Mouse (Mus musculus) ES-E14 (cell line): ENCODE measurements at regions not wholly inside any gene's neighbourhood (a gene's known extent, or its start where the extent isn't known, plus 50 kb on each side); places are given as distances from the start of the nearest gene placed in this dataset.

Experiments
- DNase-seq: peaks from one replicate; pipeline ENCODE4 v3.0.0-alpha.2; 2013; ENCODE audit warnings: low read depth, low spot score
- H3K27ac ChIP-seq: 2 replicates; pipeline ENCODE4 v1.5.1; 2012; ENCODE audit warnings: low read depth, mild to moderate bottlenecking, low read length, moderate library complexity, mixed read lengths; ENCODE audit not compliant: poor library complexity, insufficient read depth, severe bottlenecking
- H3K36me3 ChIP-seq: 2 replicates; pipeline ENCODE4 v1.6.1; 2012; ENCODE audit warnings: mild to moderate bottlenecking, low read length, moderate library complexity, mixed read lengths; ENCODE audit not compliant: control insufficient read depth, poor library complexity, insufficient read depth, severe bottlenecking
- H3K4me1 ChIP-seq, 2 experiments: fragments of 150-350 bp in 1 of 2; sonication (generic) in 1 of 2; 2 replicates each; pipeline ENCODE4 v1.6.1; 2012; ENCODE audit warnings: low read length in 2 of 2, mild to moderate bottlenecking in 1 of 2, mixed read lengths in 1 of 2; ENCODE audit not compliant: control insufficient read depth in 2 of 2, insufficient read depth in 2 of 2, poor library complexity in 1 of 2
- H3K4me3 ChIP-seq, 2 experiments: fragments of 150-350 bp in 1 of 2; sonication (generic) in 1 of 2; 2 replicates each; pipeline ENCODE4 v1.5.1; 2012; ENCODE audit warnings: low read length in 2 of 2, low read depth in 1 of 2, mild to moderate bottlenecking in 1 of 2, mixed read lengths in 1 of 2; ENCODE audit not compliant: insufficient read depth in 1 of 2, poor library complexity in 1 of 2, severe bottlenecking in 1 of 2
- H3K9ac ChIP-seq: 2 replicates; pipeline ENCODE4 v1.6.1; 2012; ENCODE audit warnings: low read depth, mild to moderate bottlenecking, low read length, mixed read lengths; ENCODE audit not compliant: poor library complexity, insufficient read depth, severe bottlenecking
- H3K9me3 ChIP-seq: fragments of 150-350 bp; sonication (generic); 2 replicates; pipeline ENCODE4 v1.6.1; 2012; ENCODE audit warnings: low read depth, mild to moderate bottlenecking, low read length; ENCODE audit not compliant: control insufficient read depth, insufficient read depth
- CHD2 ChIP-seq: IDR thresholded peaks from 2 replicates; pipeline ENCODE4 v1.6.1; 2014; ENCODE audit warnings: mild to moderate bottlenecking, low read depth, low read length, inconsistent platforms
- HCFC1 ChIP-seq: IDR thresholded peaks from 2 replicates; pipeline ENCODE4 v1.6.1; 2012; ENCODE audit warnings: low read length, inconsistent platforms, borderline replicate concordance; ENCODE audit not compliant: insufficient read depth
- MAFK ChIP-seq: IDR thresholded peaks from 2 replicates; pipeline ENCODE4 v1.6.1; 2014; ENCODE audit warnings: mild to moderate bottlenecking, low read depth, low read length, inconsistent platforms; ENCODE audit not compliant: insufficient read depth
- ZC3H11A ChIP-seq: IDR thresholded peaks from 2 replicates; pipeline ENCODE4 v1.6.1; 2012; ENCODE audit warnings: low read depth, mild to moderate bottlenecking, inconsistent platforms, low read length, borderline replicate concordance
- ZNF384 ChIP-seq: IDR thresholded peaks from 2 replicates; pipeline ENCODE4 v1.6.1; 2012; ENCODE audit warnings: low read depth, low read length, inconsistent platforms
- in situ Hi-C, 2 experiments: fragments of 600-800 bp; cut with MboI; formaldehyde crosslinking; loops; one replicate each; pipeline ENCODE4 v1.15.1; 2025; ENCODE audit warnings: low sequenced_read_pairs in 2 of 2, inconsistent platforms in 1 of 2; ENCODE audit not compliant: unreplicated experiment in 2 of 2

GRCm38 (mm10) chr16:78104246-78104645, 197.0 kb upstream of the Cxadr start:
- Histone ChIP-seq H3K4me3 (no peak overlapping the region), H3K9ac (no peak overlapping the region), H3K9me3 (no peaks in the 10 kb centered on the region), H3K27ac (no peak overlapping the region), H3K4me1 (no peaks in the 10 kb centered on the region), H3K36me3 (no peaks in the 10 kb centered on the region)
- no peak for TF ChIP-seq CHD2
- TF ChIP-seq ZNF384: no peak
- no peak for TF ChIP-seq ZC3H11A
- no peak for TF ChIP-seq HCFC1
- no peak for TF ChIP-seq MAFK
- in situ Hi-C loops: no loop called here
- no peak for DNase-seq

DNA sequence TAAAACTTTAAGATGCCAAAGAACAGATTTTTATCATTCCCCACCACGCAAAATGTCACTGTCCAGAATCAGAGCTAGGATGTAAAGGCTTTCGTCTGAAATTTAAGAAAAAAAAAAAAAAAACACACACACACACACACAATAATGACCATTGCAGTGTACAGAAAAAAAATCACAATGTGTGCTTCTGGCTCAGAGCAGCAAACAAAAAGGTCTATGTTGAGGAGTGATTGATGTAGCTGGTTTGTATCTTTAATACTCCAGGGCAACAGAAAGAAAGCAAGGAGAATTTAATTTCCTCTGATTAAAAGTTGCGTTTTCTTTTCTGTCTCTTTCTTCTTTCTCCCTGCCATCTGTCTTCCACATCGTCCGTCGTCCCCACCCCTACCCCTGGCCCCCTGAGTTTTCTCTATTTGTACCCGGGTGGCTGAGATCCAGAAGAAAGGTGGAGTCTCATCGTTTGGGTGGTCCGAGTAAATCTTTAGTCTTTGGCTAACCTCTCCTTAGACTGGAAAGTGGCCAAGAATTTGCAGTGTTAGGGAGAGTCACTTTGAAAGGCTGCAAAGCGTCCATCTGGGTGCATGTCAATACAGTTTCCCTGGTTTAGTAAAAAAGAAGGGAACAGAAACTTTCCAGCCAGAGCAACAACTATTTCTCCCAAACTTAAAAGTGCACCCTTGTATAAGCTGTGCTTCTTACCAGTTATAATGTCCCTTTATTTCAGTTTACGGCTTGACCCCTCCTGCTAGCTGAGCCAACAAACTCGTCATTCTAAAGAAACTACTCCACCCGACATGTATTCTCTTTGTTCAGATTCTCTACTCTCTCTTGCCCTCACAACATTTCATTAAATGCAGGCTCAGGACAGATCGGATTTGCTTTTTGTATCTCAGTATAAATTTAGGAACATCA, 199.6 kb upstream of the Cxadr start:
- Histone ChIP-seq H3K27ac (no peak overlapping the region), H3K9me3 (no peaks in the 10 kb centered on the region), H3K36me3 (no peaks in the 10 kb centered on the region), H3K9ac (no peak overlapping the region), H3K4me3 (no peak overlapping the region), H3K4me1 (no peaks in the 10 kb centered on the region)
- in situ Hi-C loops: no loop called here
- DNase-seq: no peak
- TF ChIP-seq HCFC1 (no peak), ZC3H11A (no peak), ZNF384 (no peak), MAFK (no peak), CHD2 (no peak)

GRCm38 (mm10) chr16:78099842-78100241, 201.4 kb upstream of the Cxadr start:
- in situ Hi-C loops: no loop called here

GRCm38 (mm10) chr16:78099114-78099513, 202.2 kb upstream of the Cxadr start:
- no peak overlapping the region for H3K4me3 ChIP-seq
- TF ChIP-seq CHD2 (no peak), HCFC1 (no peak), ZNF384 (no peak), MAFK (no peak), ZC3H11A (no peak)
- in situ Hi-C loops: no loop called here
- H3K36me3 ChIP-seq: no peaks in the 10 kb centered on the region
- H3K4me1 ChIP-seq: no peaks in the 10 kb centered on the region
- no peak for DNase-seq
- no peaks in the 10 kb centered on the region for H3K9me3 ChIP-seq
- no peak overlapping the region for H3K27ac ChIP-seq
- no peak overlapping the region for H3K9ac ChIP-seq

More at GRCm38 (mm10) chr16:78099842-78100241, 201.4 kb upstream of the Cxadr start:
- H3K36me3 ChIP-seq: no peaks in the 10 kb centered on the region
- no peak overlapping the region for H3K9ac ChIP-seq
- no peak for DNase-seq
- no peaks in the 10 kb centered on the region for H3K4me1 ChIP-seq
- H3K9me3 ChIP-seq: no peaks in the 10 kb centered on the region
- TF ChIP-seq HCFC1 (no peak), ZC3H11A (no peak), CHD2 (no peak), ZNF384 (no peak), MAFK (no peak)
- no peak overlapping the region for H3K27ac ChIP-seq
- no peak overlapping the region for H3K4me3 ChIP-seq
